Mouse (Mus musculus) left cerebral cortex, adult 2 months (tissue): ENCODE data around the gene Hist2h3b. TPM values are rescaled to one million over a fixed set of nuclear protein-coding genes. Genes with fewer than 3 reads are reported as not detected.
"Not testable (repeated sequence)": the region's sequence is repeated elsewhere in the genome, so short reads cannot be mapped to it uniquely, and the experiment has no call there.

ENCODE experiments used
- DNase-seq, 2 experiments: peaks; one replicate each; pipeline ENCODE4 v3.0.0; 2021 to 2022; ENCODE audit warnings: low spot score in 2 of 2, mixed read lengths in 1 of 2; ENCODE audit errors: extremely low spot score in 1 of 2
- H3K27ac ChIP-seq: fragments of 200-600 bp; 2 replicates; pipeline ENCODE4 v1.8.1; 2022
- H3K4me3 ChIP-seq: fragments of 200-600 bp; 2 replicates; pipeline ENCODE4 v1.8.1; 2022
- CTCF ChIP-seq: fragments of 200-600 bp; IDR thresholded peaks from 2 replicates; pipeline ENCODE4 v1.8.1; 2022; ENCODE audit warnings: antibody characterized with exemption, mild to moderate bottlenecking, moderate library complexity
- intact Hi-C: fragments of 180-260 bp; cut with DNase I; formaldehyde crosslinking; loops from one replicate; pipeline ENCODE4 v1.15.1; 2025
- long read RNA-seq, 2 experiments: library from polyadenylated mRNA; stranded (forward); transcript quantifications; one replicate each; pipeline ENCODE4 v2.0.0; 2021; ENCODE audit warnings: borderline mapping rate in 2 of 2
- total RNA-seq, 2 experiments: library from RNA; stranded (reverse); gene quantifications; 2 replicates each; pipeline ENCODE4 v1.2.3; 2021

Hist2h3b gene
- total RNA-seq, result 10 to 100 TPM; 32.7 to 45.5 TPM
- long read RNA-seq, experiment 1, result 0 reads
- long read RNA-seq, experiment 2, result 0 reads

DNA sequence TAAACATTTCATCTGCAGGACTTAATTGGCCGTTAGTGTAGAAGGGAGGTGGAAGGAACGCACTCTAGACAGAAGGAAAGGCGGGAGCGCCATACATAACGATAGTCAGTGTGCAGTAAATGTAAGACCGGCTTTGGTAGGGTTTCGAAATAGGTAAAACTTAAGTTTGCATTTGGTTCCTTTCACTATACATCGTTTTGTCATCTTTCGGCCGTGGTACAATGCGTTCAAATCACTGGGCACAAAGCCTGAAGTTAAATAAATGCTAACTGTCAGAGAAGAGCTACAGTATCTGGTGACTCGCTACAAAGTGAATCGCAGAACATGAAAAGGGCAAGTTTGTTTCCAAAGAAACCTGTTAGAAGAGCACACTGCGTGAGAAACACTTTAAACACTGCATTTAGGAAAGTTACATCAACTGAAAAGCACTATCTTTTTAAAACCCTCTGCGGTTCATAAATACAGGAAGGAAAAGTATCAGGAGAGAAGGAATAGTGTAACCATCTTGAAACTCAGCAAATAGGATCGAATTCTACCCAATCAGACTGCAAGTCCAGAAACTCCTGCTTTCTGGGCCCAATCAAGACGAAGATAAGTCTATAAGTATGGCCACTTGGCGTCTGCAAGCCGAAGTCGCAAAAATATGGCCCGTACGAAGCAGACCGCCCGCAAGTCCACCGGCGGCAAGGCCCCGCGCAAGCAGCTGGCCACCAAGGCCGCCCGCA is at the start of gene Hist2h3b:
Gene Hist2h3b, plus strand, starts transcription at position 604 of the 725 bp plus-strand sequence.
- intact Hi-C loops, result no loop called here
- H3K27ac ChIP-seq, result peak within 1 kb of the TSS; percentile 93
- peak; percentile 82 to 83 for DNase-seq
- no peak for TF ChIP-seq CTCF
- peak within 1 kb of the TSS; percentile 54 for H3K4me3 ChIP-seq

DNA sequence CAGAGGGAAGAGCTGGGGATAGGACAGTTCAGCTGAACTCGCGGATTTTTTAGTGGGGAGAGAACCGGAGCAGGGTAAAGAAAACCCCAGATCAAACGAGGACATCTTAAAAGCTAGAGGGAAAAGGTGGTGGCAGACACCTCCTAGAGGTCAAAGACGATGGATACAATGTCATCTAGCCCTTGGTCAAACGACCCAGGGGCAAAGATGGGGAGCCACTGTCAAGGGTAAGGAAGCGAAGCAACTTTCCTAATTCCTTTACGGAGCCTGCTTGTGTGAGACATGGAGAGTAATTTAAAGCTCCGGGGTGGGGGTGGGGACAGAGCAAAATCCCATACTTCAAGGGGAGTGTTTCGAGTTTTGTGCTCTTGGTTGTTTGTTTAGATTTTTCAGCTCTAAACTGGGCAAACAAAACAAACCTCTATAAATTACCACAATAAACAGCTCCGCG is 49.2 kb upstream of the Hist2h3b start:
- DNase-seq, result peak in 1 of 2 experiments; percentile 25
- peak; percentile 28 for TF ChIP-seq CTCF

DNA sequence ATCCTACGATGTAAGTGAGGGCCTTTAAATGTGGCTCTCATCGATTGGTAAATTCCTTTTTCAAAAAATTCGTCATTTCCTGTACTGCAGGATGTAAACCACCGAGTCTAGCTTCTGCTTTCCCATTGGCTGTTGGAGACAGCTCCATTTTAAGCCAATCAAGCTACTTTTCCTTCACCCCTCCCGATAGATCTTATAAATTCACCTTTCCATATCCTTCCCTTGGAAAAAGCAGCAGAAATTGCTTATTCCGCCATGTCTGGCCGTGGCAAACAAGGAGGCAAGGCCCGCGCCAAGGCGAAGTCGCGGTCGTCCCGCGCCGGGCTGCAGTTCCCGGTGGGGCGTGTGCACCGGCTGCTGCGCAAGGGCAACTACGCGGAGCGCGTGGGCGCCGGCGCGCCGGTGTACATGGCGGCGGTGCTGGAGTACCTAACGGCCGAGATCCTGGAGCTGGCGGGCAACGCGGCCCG is 48.8 kb upstream of the Hist2h3b start, which contains the start of the genes Bola1 and Hist2h2ab:
Gene Bola1, minus strand, starts transcription at position 49 of the 470 bp plus-strand sequence.
Gene Hist2h2ab, plus strand, starts transcription at position 205 of the 470 bp plus-strand sequence.
- no peak for TF ChIP-seq CTCF
- Histone ChIP-seq H3K4me3 (peak within 1 kb of the TSS; percentile 77), H3K27ac (peak within 1 kb of the TSS; percentile 98)
- intact Hi-C loops, result loop anchor here (2.0 to 5.0 kb wide), 2 partner anchors 43 to 152 kb away; partner anchors contain the start of gene Hist2h4
- peak; percentile 75 to 76 for DNase-seq

More for the DNA sequence above, 49.2 kb upstream of the Hist2h3b start:
- H3K27ac ChIP-seq, result peak overlapping the region; percentile 98
- peak overlapping the region; percentile 77 for H3K4me3 ChIP-seq
- intact Hi-C loops, result loop anchor here (5.0 kb wide), 1 partner anchor 152 kb away; no protein-coding TSS in a partner anchor

DNA sequence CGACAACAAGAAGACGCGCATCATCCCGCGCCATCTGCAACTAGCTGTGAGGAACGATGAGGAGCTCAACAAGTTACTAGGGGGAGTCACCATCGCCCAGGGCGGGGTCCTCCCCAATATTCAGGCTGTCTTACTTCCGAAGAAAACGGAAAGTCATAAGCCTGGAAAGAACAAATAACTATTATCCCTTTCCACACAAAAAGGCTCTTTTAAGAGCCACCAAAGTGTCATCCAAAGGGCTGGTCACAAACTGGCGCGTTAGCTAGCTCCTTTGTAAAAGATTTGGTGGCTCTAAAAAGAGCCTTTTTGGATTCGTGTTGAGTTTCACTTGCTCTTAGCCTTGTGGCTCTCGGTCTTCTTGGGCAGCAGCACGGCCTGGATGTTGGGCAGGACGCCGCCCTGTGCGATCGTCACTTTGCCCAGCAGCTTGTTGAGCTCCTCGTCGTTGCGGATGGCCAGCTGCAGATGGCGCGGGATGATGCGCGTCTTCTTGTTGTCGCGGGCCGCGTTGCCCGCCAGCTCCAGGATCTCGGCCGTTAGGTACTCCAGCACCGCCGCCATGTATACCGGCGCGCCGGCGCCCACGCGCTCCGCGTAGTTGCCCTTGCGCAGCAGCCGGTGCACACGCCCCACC is 48.2 kb upstream of the Hist2h3b start:
- peak overlapping the region; percentile 98 for H3K27ac ChIP-seq
- peak overlapping the region; percentile 77 for H3K4me3 ChIP-seq
- DNase-seq, result not testable (repeated sequence)
- intact Hi-C loops, result loop anchor here (2.0 kb wide), 1 partner anchor 43 kb away; the partner anchor contains the start of gene Hist2h4

DNA sequence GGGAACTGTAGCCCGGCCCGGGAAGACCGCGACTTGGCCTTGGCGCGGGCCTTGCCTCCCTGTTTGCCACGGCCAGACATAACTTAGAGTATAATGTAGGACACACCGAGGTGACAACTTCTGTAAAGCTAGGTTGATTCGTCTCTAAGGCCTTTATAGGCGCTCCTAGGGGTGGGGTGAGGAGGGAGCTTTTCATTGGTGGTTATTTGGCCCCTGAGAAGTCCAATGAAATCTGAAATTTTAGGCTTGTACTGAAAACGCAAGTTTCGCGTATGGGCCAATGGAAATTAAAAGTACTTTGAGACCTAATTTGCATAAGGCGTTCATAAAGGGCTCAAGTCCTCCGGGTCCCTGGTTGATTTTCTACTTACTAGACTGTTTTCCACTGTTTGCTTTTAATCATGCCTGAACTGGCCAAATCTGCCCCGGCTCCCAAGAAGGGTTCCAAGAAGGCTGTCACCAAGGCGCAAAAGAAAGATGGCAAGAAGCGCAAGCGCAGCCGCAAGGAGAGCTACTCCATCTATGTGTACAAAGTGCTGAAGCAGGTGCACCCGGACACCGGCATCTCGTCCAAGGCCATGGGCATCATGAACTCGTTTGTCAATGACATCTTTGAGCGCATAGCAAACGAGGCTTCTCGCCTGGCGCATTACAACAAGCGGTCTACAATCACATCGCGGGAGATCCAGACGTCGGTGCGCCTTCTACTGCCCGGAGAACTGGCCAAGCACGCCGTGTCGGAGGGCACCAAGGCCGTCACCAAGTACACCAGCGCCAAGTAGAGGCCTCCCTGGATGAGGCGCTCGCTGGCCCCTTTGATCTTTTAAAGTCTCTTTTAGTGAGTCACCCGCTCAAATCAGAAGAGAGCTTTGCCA is 47.5 kb upstream of the Hist2h3b start, which contains the start of the genes Hist2h2ac and Hist2h2be:
Gene Hist2h2ac, minus strand, starts transcription at position 116 of the 875 bp plus-strand sequence.
Gene Hist2h2be, plus strand, starts transcription at position 355 of the 875 bp plus-strand sequence.
- Histone ChIP-seq H3K4me3 (peak within 1 kb of the TSS; percentile 77), H3K27ac (peak within 1 kb of the TSS; percentile 98)
- DNase-seq, result peak; percentile 78 to 84
- TF ChIP-seq CTCF, result peak; percentile 7; the same call in 1 of the 2 replicates
- intact Hi-C loops, result loop anchor here (2.0 kb wide), 1 partner anchor 42 kb away; the partner anchor contains the start of gene Hist2h4

DNA sequence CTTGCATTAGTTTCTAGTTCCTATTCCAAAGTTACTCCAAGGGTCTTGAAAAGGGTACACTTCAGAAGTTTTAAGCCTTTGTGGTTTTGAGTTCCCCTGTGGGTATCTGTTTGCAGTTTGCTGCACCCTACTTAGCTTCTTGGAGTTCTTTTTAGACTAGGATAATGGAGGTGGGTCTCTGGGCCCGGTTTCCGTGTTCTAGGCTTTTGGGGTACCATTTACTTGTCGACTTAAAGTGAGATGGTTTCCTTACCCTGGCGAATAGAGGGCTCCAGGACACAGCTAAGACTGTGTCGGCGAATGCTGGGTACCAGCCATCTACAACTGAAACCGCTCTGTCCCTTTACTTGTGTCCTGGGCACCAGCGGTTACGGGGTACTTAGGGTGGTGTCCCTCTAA is 46.8 kb upstream of the Hist2h3b start:
- TF ChIP-seq CTCF, result no peak
- DNase-seq, result no peak
- H3K4me3 ChIP-seq, result peak overlapping the region; percentile 77
- peak overlapping the region; percentile 98 for H3K27ac ChIP-seq
- intact Hi-C loops, result loop anchor here (2.0 kb wide), 2 partner anchors 15 to 41 kb away; partner anchors contain the start of gene Hist2h4

DNA sequence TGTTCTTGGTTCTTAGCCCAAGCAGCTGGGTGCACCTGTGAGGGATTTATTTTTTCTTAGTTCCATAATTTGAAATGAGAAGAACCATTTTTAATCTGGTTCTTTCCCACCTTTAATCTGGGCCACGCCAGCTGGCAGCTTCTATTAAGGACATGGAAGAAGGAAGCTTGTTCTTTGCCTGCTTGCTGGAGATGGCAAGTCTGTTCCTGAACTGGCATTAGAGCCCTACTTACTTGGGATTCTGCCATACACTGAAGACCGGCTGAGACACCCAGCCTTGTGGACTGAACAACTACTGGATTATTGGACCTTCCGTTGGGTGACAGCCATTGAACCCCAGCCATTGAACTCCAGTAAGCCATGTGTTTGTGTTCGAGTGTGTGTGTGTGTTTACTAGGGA is 45.7 kb upstream of the Hist2h3b start:
- intact Hi-C loops, result loop anchor here (2.0 kb wide), 1 partner anchor 14 kb away; no protein-coding TSS in a partner anchor
- Histone ChIP-seq H3K27ac (no peak overlapping the region; the same call in 1 of the 2 replicates), H3K4me3 (no peak overlapping the region)
- TF ChIP-seq CTCF, result no peak
- DNase-seq, result no peak

DNA sequence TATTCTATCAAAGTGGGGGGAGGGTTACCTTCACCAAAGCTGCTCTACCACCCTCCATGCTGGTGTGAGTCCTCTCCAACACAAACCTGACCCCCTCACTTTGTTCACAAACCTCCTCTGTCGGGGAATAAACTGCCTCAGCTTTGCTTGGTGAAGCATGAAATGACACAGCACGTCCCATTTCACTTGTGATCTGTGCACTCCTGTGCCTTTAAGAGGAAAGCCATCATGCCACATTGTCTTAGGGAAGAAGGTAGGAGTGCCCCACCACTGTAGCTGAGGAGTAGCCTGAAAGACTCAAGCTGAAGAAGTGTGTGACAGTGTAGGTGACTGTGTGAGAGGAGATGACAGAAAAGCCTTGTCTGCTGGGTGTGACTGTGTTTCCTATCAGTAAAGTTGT is 43.0 kb upstream of the Hist2h3b start:
- TF ChIP-seq CTCF, result no peak
- intact Hi-C loops, result loop anchor here (5.0 kb wide), 1 partner anchor 953 kb away; no protein-coding TSS in a partner anchor
- no peak for DNase-seq

DNA sequence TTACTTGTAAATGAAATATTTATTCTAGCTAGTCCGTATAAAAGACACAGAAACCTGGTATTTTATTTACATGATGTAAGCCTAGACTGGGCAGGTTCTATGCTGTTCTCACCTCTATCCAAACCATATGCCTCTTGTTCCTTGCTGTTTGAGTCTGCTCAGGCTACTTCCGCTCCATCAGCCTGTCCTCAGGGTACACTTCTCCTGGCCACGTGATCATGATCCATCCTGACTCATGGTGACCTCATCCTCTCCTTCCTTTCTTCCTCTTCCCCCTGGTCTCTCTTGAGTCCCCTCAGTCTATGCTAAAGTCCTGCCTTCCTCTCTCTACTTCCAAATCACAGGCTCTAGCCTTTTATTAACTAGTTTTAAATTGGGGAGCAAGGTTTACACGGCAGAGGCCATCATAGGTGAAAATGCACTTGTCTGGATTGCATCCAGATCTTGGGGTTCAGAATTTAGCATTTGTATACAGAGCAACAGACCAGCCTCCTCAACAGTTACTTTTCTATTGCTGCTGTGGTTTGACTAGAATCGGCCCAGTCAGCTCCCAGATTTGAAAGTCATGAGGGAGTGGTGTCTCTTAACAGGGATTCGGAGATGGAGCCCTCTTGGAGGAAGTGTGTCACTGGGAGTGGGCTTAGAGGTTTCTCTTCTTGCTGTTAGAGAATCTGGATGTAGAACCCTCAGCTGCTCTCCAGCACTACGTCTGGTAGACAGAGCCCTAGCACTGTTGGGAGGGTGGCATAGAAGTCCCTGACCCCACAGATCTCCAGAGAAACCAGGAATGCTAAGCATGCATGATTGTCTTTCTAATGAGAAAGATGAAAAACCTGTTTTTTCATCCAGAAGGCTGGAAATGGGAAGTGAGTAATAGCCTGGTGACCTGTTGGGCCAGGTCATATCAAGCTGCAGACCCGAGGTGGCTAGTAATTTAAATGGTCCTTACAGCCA is 41.5 kb upstream of the Hist2h3b start:
- no peak for DNase-seq
- intact Hi-C loops, result loop anchor here (5.0 kb wide), 1 partner anchor 955 kb away; no protein-coding TSS in a partner anchor
- no peak for TF ChIP-seq CTCF
- Histone ChIP-seq H3K4me3 (no peak overlapping the region), H3K27ac (no peak overlapping the region)

More for the DNA sequence above, 43.0 kb upstream of the Hist2h3b start:
- Histone ChIP-seq H3K4me3 (no peak overlapping the region), H3K27ac (no peak overlapping the region)
